Mouse (Mus musculus): ENCODE results near the gene Rasgrf1.

Rasgrf1 gene

DNA sequence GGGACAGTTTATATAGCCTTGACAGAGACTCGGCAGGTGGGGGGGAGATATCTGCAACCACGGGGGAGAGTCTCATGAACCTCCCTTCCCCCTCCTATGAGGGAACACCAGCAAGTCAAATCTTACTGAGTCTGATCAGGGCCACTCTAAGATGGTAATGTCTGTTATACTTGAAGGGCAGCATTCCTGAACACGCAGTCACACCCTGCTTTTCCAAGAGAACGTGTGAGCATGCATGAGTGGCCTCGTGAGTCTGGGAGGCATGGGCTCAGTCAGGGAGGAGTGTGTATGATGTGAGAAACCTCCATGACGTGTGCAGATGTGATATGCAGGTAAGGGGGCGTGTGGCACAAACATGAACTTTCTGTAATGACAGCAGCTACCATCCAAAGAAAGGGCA lies 159.8 kb downstream of the Rasgrf1 start:
- no peak for ATAC-seq (ENCODE audit: insufficient number of reproducible peaks, low FRiP score, low TSS enrichment)

- no peak for ATAC-seq (ENCODE audit: insufficient number of reproducible peaks, low FRiP score, low TSS enrichment)
Measured at GRCm38 (mm10) chr9:90070174-90070573, 160.5 kb downstream of the Rasgrf1 start.

GRCm38 (mm10) chr9:90075336-90075735 lies 165.6 kb downstream of the Rasgrf1 start:
- ATAC-seq (ENCODE audit: insufficient number of reproducible peaks, low FRiP score, low TSS enrichment), result no peak

GRCm38 (mm10) chr9:90076131-90076530 lies 166.4 kb downstream of the Rasgrf1 start:
- no peak for ATAC-seq (ENCODE audit: insufficient number of reproducible peaks, low FRiP score, low TSS enrichment)

All from cerebellum, adult (tissue).